Mouse (Mus musculus): Measurements from ENCODE around the gene Rabl2. TPM values are rescaled to one million over a fixed set of nuclear protein-coding genes. Genes with fewer than 3 reads are reported as not detected.

Rabl2 gene
- polyA plus RNA-seq (2014; fragmentation: Illumina TruSeq; extraction: RNeasy Lipid Tissue Mini Kit (QIAGEN cat#74804); ENCODE audit: low read depth, low replicate concordance): 9.3 TPM

DNA sequence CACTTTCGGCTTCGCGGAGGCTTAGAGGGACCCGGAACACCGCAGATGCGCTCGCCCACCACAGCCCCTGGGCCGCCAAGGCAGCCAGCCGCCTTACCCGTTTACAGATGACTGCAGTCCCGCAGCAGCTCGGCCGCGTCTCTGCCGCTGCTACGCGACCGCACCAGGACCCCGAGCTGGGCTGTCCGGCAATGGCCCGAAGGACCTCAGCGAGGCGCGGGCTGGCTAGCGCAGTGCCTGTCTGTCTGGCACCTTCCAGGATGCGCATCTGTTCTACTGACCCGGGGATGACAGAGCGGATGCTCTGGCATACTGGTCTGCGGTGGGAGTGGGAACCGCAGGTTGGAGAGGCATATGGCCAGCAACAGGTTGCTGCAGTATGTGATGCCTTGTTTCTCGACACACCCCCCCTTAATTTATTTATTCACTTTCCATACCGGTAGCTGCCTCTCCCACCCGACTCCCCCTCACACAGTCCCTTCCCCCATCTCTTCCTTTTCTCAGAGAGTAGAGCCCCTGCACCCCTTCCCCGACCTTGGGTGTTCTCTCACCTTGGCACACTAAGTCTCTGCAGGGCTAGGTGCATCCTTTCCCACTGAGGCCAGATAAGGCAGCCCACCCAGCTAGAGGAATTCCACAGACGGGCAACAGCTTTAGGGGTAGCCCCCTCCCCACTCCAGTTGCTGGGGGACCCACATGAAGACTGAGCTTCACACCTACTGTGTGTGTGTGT, at the start of gene Rabl2:
Gene Rabl2 (minus strand): TSS at position 201 of the 733 bp plus-strand sequence.

DNA sequence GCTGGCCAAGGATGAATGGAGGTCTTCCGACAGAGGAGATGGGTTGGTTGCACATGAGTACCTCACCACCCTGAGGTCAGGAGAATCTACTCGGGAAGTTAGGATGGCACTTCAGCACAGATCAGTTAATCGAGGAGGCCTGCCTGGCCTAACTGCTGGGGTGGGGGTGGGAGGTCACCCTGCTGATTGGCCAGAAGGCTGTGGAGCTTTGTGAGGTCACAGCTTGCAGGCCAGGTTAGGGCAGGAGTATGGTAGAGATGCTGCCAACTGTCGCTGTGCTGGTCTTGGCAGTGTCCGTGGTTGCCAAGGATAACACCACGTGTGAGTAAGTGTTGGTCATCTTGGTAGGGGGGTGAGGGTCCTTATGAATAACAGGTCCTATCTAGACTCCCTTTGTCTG, 23.6 kb downstream of the Rabl2 start, which contains the start of gene Acr:
Gene Acr (plus strand): TSS at position 213 of the 400 bp plus-strand sequence.

Other genes starting within 250 kb of the Rabl2 start
- 5.0 TPM for gene Lmf2, start 236.3 kb downstream of the Rabl2 start, polyA plus RNA-seq (2014; fragmentation: Illumina TruSeq; extraction: RNeasy Lipid Tissue Mini Kit (QIAGEN cat#74804); ENCODE audit: low read depth, low replicate concordance)
- 11.4 TPM for gene Ncaph2, start 236.2 kb downstream of the Rabl2 start, polyA plus RNA-seq (2014; fragmentation: Illumina TruSeq; extraction: RNeasy Lipid Tissue Mini Kit (QIAGEN cat#74804); ENCODE audit: low read depth, low replicate concordance)
- 0.54 TPM for gene Sco2, start 218.1 kb downstream of the Rabl2 start, polyA plus RNA-seq (2014; fragmentation: Illumina TruSeq; extraction: RNeasy Lipid Tissue Mini Kit (QIAGEN cat#74804); ENCODE audit: low read depth, low replicate concordance)
- not detected for gene Tymp, start 214.9 kb downstream of the Rabl2 start, polyA plus RNA-seq (2014; fragmentation: Illumina TruSeq; extraction: RNeasy Lipid Tissue Mini Kit (QIAGEN cat#74804); ENCODE audit: low read depth, low replicate concordance)
- gene Odf3b, start 212.6 kb downstream of the Rabl2 start, polyA plus RNA-seq (2014; fragmentation: Illumina TruSeq; extraction: RNeasy Lipid Tissue Mini Kit (QIAGEN cat#74804); ENCODE audit: low read depth, low replicate concordance): not detected
- not detected for gene Klhdc7b, start 207.0 kb downstream of the Rabl2 start, polyA plus RNA-seq (2014; fragmentation: Illumina TruSeq; extraction: RNeasy Lipid Tissue Mini Kit (QIAGEN cat#74804); ENCODE audit: low read depth, low replicate concordance)
- gene Syce3, start 181.4 kb downstream of the Rabl2 start, polyA plus RNA-seq (2014; fragmentation: Illumina TruSeq; extraction: RNeasy Lipid Tissue Mini Kit (QIAGEN cat#74804); ENCODE audit: low read depth, low replicate concordance): not detected
- not detected for gene Cpt1b, start 166.1 kb downstream of the Rabl2 start, polyA plus RNA-seq (2014; fragmentation: Illumina TruSeq; extraction: RNeasy Lipid Tissue Mini Kit (QIAGEN cat#74804); ENCODE audit: low read depth, low replicate concordance)
- gene C730034F03Rik, start 162.3 kb downstream of the Rabl2 start, polyA plus RNA-seq (2014; fragmentation: Illumina TruSeq; extraction: RNeasy Lipid Tissue Mini Kit (QIAGEN cat#74804); ENCODE audit: low read depth, low replicate concordance): 3.1 TPM
- 0.19 TPM for gene Gm44502, start 162.2 kb downstream of the Rabl2 start, polyA plus RNA-seq (2014; fragmentation: Illumina TruSeq; extraction: RNeasy Lipid Tissue Mini Kit (QIAGEN cat#74804); ENCODE audit: low read depth, low replicate concordance)
- 107 TPM for gene Chkb, start 162.0 kb downstream of the Rabl2 start, polyA plus RNA-seq (2014; fragmentation: Illumina TruSeq; extraction: RNeasy Lipid Tissue Mini Kit (QIAGEN cat#74804); ENCODE audit: low read depth, low replicate concordance)
- gene Mapk8ip2, start 138.0 kb downstream of the Rabl2 start, polyA plus RNA-seq (2014; fragmentation: Illumina TruSeq; extraction: RNeasy Lipid Tissue Mini Kit (QIAGEN cat#74804); ENCODE audit: low read depth, low replicate concordance): 0.63 TPM
- 3.2 TPM for gene Arsa, start 114.5 kb downstream of the Rabl2 start, polyA plus RNA-seq (2014; fragmentation: Illumina TruSeq; extraction: RNeasy Lipid Tissue Mini Kit (QIAGEN cat#74804); ENCODE audit: low read depth, low replicate concordance)
- 0.22 TPM for gene Shank3, start 92.3 kb downstream of the Rabl2 start, polyA plus RNA-seq (2014; fragmentation: Illumina TruSeq; extraction: RNeasy Lipid Tissue Mini Kit (QIAGEN cat#74804); ENCODE audit: low read depth, low replicate concordance)
- not detected for gene Acr, start 23.6 kb downstream of the Rabl2 start, polyA plus RNA-seq (2014; fragmentation: Illumina TruSeq; extraction: RNeasy Lipid Tissue Mini Kit (QIAGEN cat#74804); ENCODE audit: low read depth, low replicate concordance)
- 0.22 TPM for gene Syt10, start 249.9 kb upstream of the Rabl2 start, polyA plus RNA-seq (2014; fragmentation: Illumina TruSeq; extraction: RNeasy Lipid Tissue Mini Kit (QIAGEN cat#74804); ENCODE audit: low read depth, low replicate concordance)